Mouse (Mus musculus) heart, postnatal 4 days (tissue): ENCODE measurements around the gene Mdga1. TPM values are rescaled to one million over a fixed set of nuclear protein-coding genes. Genes with fewer than 3 reads are reported as not detected.

ENCODE experiments used
- DNase-seq: peaks from one replicate; pipeline ENCODE4 v3.0.0; 2021
- total RNA-seq, 2 experiments: library from RNA; stranded (reverse); gene quantifications; 2 replicates each; pipeline ENCODE4 v1.2.3; 2021

Mdga1 gene
- total RNA-seq, 2 experiments from 2014 or later: 16.9 to 17.3 TPM

GRCm38 (mm10) chr17:29918791-29919551, 50.9 kb downstream of the Mdga1 start:
- no peak for DNase-seq

- no peak for DNase-seq
Observed at GRCm38 (mm10) chr17:29916968-29917367, 52.9 kb downstream of the Mdga1 start.

GRCm38 (mm10) chr17:29915820-29916219, 54.1 kb downstream of the Mdga1 start:
- no peak for DNase-seq

DNA sequence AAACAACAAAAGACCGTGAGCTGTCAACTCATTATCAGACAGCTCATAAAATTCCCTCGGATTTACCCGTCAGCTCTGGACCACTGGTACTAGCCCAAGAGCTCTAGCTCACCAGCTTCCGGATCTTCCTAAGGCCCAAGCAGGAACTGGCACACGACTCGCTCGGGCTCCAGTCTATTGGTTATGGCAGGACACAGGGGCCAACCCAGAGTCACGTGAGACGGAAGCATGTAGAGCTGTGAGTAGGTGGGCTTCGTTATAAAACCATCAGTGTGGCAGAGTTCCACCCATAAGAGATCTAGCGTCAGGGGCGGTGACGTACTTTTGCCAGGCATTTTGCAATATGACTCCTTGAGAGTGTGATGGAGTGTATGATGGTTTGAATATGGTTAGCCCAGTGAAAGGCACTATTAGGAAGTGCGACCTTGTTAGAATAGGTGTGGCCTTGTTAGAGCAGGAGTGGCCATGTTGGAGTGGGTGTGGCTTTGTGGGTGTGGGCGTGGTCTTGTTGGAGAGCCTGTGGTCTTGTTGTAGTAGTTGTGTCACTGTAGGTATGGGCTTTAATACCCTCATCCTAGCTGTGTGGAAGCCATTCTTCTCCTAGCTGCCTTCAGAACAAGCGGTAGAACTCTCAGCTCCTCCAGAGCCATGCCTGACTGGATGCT, 56.5 kb downstream of the Mdga1 start:
- DNase-seq: no peak

DNA sequence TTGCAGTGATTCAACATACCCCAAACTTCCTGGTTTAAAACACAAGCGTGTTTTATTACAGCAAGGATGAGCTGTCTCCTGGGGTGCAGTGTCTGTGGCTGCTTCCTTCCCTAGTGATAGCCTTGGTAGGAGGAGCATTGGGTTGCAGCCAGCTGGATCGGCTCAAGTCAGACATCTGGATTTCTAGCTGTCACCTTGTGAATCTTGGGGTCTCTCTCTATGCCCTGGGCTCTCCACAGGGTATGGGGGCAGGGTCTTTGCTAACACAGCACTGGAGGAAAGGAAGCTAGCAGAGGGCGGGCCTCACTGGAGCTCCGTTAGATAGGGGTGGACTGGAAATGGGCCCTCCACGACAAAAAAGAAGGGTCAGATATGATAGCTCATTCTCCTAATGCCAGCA, 57.2 kb downstream of the Mdga1 start:
- no peak for DNase-seq

- no peak for DNase-seq
Observed at GRCm38 (mm10) chr17:29909031-29909430, 60.9 kb downstream of the Mdga1 start.

GRCm38 (mm10) chr17:29904694-29905093, 65.2 kb downstream of the Mdga1 start:
- no peak for DNase-seq

GRCm38 (mm10) chr17:29902406-29903155, 67.3 kb downstream of the Mdga1 start:
- no peak for DNase-seq

DNA sequence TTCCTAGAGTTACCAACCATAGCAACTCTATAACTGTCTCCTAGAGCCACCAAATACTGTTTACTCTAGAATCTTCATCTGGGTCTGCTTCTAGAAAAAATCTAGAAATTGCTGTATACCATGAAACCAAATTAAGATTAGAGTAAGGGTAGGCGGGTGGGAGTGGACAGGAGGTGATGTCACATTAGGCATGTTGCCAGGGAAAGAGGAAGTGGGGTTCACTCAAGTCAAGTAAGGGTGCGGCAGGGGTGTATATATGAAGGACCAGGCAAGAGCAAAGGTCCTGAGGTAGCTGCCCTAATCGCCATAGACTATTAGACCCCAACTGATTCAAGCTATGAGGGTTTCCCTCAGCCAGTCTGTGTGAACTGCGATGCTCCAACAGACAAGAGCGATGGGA, 69.6 kb downstream of the Mdga1 start:
- no peak for DNase-seq

DNA sequence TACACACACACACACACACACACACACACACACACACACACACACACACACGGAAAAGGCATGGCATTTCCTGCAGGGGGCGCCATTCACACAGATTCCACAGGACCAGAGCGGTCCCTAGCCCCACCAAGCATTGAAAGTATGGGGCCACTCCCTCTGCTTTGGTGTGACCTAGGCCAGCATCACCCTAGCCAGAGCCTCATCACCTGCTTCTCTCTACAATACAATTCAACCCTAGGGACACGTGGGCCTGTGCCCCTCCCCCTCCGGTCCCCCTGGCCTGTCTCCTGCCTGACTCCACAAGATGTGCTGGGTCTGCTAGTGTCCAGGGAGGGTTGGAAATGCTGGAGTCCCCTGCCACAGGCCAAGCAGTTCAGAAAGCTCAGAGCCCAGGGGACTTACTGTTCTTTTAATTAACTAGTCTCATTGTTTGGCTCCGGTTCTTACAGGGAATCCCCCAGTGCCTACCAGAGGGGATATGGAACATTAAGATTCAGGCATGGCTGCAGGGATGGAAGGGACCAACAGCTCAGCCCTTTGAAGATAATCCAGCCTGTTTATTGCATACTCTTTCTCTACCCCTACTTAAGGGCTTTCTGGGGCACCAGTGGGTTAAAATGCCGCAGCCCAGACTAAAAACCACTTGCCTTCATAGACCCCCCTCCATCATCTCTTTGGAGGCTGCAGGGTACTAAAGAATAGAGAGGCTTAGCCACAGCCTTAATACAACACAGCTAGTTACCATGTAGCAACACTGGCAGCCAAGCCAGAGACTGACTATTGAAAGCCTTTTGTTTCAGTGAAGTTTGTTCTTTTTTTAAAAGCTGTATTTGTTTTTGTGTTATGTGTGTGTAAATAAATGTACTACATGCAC, 73.5 kb downstream of the Mdga1 start:
- peak; percentile 53 for DNase-seq

DNA sequence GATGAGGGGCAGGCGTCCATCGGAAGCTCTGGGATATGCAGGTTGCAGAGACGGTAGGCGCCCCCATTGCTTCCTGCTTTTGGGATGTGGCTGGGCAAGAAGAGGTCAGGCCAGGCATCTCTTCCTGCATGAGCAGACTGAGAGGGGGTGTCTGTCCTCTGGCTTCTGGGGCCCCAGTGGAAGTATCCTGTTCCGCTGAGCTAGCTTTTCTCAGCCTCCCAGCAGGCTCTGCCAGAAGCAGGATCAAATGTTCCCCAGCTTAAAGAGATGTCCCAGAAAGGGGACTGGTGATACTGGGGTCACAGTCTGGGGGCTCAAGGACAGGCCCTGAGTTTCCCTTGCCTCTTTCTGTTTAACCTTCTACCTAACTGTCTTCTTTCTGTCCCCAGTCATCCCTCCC, 74.3 kb downstream of the Mdga1 start:
- DNase-seq: no peak

- no peak for DNase-seq
Observed at GRCm38 (mm10) chr17:29894965-29895364, 74.9 kb downstream of the Mdga1 start.

- DNase-seq: no peak
Observed at GRCm38 (mm10) chr17:29890451-29891110, 79.3 kb downstream of the Mdga1 start.

- peak; percentile 63 for DNase-seq
Observed at GRCm38 (mm10) chr17:29888981-29889980, 80.6 kb downstream of the Mdga1 start.

- DNase-seq: peak; percentile 66
Observed at GRCm38 (mm10) chr17:29887881-29888826, 81.7 kb downstream of the Mdga1 start.

GRCm38 (mm10) chr17:29887271-29887880, 82.5 kb downstream of the Mdga1 start:
- DNase-seq: no peak

DNA sequence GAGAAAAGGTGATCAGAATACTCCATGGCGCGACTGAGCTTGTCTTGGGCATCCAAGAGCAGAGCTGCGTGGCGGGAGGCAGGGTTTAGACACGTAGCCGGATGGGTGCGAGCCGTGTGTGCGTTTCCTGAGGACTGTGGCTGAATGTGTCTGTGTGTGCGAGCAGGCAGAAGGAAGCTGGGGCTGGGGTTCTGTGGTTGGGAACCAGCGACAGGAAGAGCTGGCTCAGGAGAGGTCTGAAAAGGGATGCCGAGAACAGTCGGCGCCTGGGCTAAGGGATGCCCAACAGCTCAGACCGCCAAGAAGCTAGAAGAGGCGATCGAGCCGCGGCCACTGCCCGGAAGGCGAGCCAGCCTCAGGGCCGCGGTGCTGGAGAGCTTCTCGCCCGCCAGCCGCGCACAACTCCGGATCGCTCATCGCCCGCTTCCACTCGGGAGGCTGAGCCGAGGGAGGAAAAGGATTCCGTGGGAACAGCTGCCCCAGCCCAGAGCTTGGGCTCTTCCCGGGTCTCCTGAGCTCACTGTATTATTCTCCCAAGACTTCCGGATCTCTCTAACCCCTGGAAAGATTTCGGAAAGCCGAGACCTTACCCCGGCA, 83.1 kb downstream of the Mdga1 start:
- peak; percentile 33 for DNase-seq

GRCm38 (mm10) chr17:29886061-29886460, 83.8 kb downstream of the Mdga1 start:
- DNase-seq: peak; percentile 61
